Comparison of ENCODE assay signal across 14 mouse cellular contexts in the genomic region with DNA sequence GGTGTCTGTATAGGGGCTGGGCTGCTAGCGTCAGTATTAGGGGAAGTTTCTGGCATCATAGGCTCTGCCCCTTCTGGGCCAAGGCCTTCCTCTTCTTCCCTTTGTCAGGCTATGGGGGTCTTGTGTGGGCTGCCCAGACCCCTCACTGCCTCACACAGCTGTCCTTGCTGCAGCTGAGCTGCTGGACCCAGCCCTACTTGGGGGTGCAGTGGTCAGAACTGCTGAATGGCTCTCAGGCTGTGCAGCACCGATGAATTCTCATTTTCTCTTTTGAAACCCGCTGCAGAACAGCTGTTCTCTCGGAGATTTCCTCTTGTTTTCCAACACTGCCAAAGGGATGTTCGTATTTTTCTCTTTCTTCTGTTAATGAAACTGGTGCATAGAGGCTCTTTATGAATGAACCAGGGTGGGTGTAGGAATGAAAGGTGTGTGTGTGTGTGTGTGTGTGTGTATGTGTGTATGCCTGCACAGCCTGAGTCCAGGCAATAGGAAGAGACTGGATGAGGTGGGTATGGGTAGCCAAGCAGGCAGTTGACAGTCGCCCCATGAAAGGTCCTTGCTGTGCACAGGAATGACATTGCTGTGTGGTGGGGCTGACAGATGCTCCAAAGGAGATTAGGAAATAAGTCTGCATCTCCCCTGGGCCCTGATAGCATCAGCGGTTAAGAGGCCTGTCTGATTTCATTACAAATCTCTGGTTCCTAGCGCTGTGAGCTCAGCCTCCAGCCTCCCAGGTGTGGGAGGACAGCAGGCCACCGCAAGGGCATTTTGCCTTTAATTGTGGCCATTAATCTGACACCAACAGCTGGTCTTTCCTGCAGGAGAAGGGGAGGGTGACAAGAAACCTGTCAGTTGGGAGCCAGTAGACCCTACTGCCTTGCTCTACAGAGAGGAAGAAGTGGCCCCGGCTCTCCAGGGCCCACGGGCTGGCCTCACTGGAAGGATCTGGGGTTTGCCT. TPM values are rescaled to one million over a fixed set of nuclear protein-coding genes. Genes with fewer than 3 reads are reported as not detected.
DNase-seq lines count a peak whose midpoint lies in the region; ATAC-seq lines count a peak whose summit lies in the region.
"Had no signal": no experiment of that assay in that cellular context is flagged by ENCODE, and none has a peak within 500 bp of the region (broad histone marks: within the 10 kb centered on the region; RNA-seq: fewer than 3 reads in every experiment).

No protein-coding gene starts in this region.

- H3K9ac ChIP-seq in kidney, embryonic 15.5 days: no peak overlapping the region
- H3K9ac ChIP-seq in neural tube, embryonic 15.5 days (replicated peaks): no peak overlapping the region
- H3K9ac ChIP-seq: liver, embryonic 13.5 days had no signal

- peak; percentile 68 for ATAC-seq in kidney, embryonic 15.5 days (replicated peaks; ENCODE audit: low FRiP score)
- peak; percentile 62 for ATAC-seq in neural tube, embryonic 15.5 days (ENCODE audit: low FRiP score)
- ATAC-seq: Patski had no signal

- no peaks in the 10 kb centered on the region for H3K9me3 ChIP-seq in kidney, embryonic 15.5 days (replicated peaks)
- no peaks in the 10 kb centered on the region for H3K9me3 ChIP-seq in hindbrain, embryonic 10.5 days
- no peaks in the 10 kb centered on the region for H3K9me3 ChIP-seq in neural tube, embryonic 15.5 days (replicated peaks)
- H3K9me3 ChIP-seq: liver, embryonic 13.5 days had no signal

- H3K27ac ChIP-seq in kidney, embryonic 15.5 days: 0 out of 2 replicates have a peak overlapping the region, but pooled peaks have one; percentile 18
- H3K27ac ChIP-seq in hindbrain, embryonic 10.5 days: peak overlapping the region; percentile 17; the same call in 1 of the 2 replicates
- peak overlapping the region; percentile 48 for H3K27ac ChIP-seq in neural tube, embryonic 15.5 days (replicated peaks)
- H3K27ac ChIP-seq: left cerebral cortex, adult 2 months; liver, embryonic 13.5 days had no signal

- H3K4me1 ChIP-seq in kidney, embryonic 15.5 days: peaks cover 32% of the 10 kb centered on the region
- peaks cover 27% of the 10 kb centered on the region for H3K4me1 ChIP-seq in hindbrain, embryonic 10.5 days (replicated peaks)
- H3K4me1 ChIP-seq in neural tube, embryonic 15.5 days: peaks cover 22% of the 10 kb centered on the region
- H3K4me1 ChIP-seq: liver, embryonic 13.5 days had no signal

- no peak overlapping the region for H3K4me3 ChIP-seq in kidney, embryonic 15.5 days (replicated peaks)
- no peak overlapping the region for H3K4me3 ChIP-seq in hindbrain, embryonic 10.5 days
- no peak overlapping the region for H3K4me3 ChIP-seq in neural tube, embryonic 15.5 days (replicated peaks)
- H3K4me3 ChIP-seq: left cerebral cortex, adult 2 months; liver, embryonic 13.5 days; myocyte had no signal

- 24% methylated on average over 11 of the region's 11 CpGs for WGBS in kidney, embryonic 15.5 days
- WGBS in hindbrain, embryonic 10.5 days: 73% methylated on average over 11 of the region's 11 CpGs
- 35% methylated on average over 11 of the region's 11 CpGs for WGBS in neural tube, embryonic 15.5 days

- peaks cover 11% of the 10 kb centered on the region; the same call in 1 of the 2 replicates for H3K27me3 ChIP-seq in kidney, embryonic 15.5 days
- H3K27me3 ChIP-seq in hindbrain, embryonic 10.5 days (ENCODE audit: insufficient read depth, poor library complexity, severe bottlenecking): peaks cover 6% of the 10 kb centered on the region; the same call in 1 of the 2 replicates
- H3K27me3 ChIP-seq in neural tube, embryonic 15.5 days (replicated peaks): peaks cover 3% of the 10 kb centered on the region; the same call in 1 of the 2 replicates

- no peak overlapping the region for H3K4me2 ChIP-seq in kidney, embryonic 15.5 days
- H3K4me2 ChIP-seq in neural tube, embryonic 15.5 days: no peak overlapping the region
- H3K4me2 ChIP-seq: liver, embryonic 13.5 days had no signal

- H3K36me3 ChIP-seq in kidney, embryonic 15.5 days: no peaks in the 10 kb centered on the region
- H3K36me3 ChIP-seq in hindbrain, embryonic 10.5 days: no peaks in the 10 kb centered on the region
- H3K36me3 ChIP-seq in neural tube, embryonic 15.5 days: no peaks in the 10 kb centered on the region
- H3K36me3 ChIP-seq: liver, embryonic 13.5 days had no signal

- no peak for DNase-seq in kidney, adult 18-20 months
- DNase-seq in hindbrain, embryonic 10.5 days (ENCODE audit: low spot score): no peak
- DNase-seq in mesoderm, embryonic 11.5 days (ENCODE audit: low read depth, low spot score): peak; percentile 33
- no peak for DNase-seq in gastrocnemius, postnatal 10 days
- DNase-seq in spleen, postnatal 10 days (ENCODE audit: low spot score in 2 of 2): no peak
- DNase-seq: kidney, adult 9 months; liver, embryonic 13.5 days; right cerebral cortex, adult 18-20 months; thymus, postnatal 25 days had no signal

RNA-seq across cellular contexts. Expression of a gene that starts 26.5 kb away (rescaled TPM):
- polyA plus RNA-seq in kidney, embryonic 15.5 days (2015; fragmentation: Nextera tagmentation; extraction: Ambion mirVana): 480 and 483 TPM in 2 replicates
- polyA plus RNA-seq in hindbrain, embryonic 10.5 days (2016; fragmentation: Nextera tagmentation; extraction: Ambion mirVana): 546 and 562 TPM in 2 replicates
- 578 and 595 TPM in 2 replicates for polyA plus RNA-seq in neural tube, embryonic 15.5 days (2015; fragmentation: Nextera tagmentation; extraction: Ambion mirVana)
- total RNA-seq in gastrocnemius, postnatal 10 days (2021): 100 to 1,000 TPM; 158 to 160 TPM
